26 mouse cellular contexts compared by ENCODE assay signal in genomic region chr4:70463302-70463701, GRCm38 (mm10). TPM values are rescaled to one million over a fixed set of nuclear protein-coding genes. Genes with fewer than 3 reads are reported as not detected.
DNase-seq lines count a peak whose midpoint lies in the region; ATAC-seq and TF ChIP-seq lines count a peak whose summit lies in the region.
"Had no signal": no experiment of that assay in that cellular context is flagged by ENCODE, and none has a peak within 500 bp of the region (broad histone marks: within the 10 kb centered on the region; RNA-seq: fewer than 3 reads in every experiment).

No protein-coding gene starts in this region.

- peak; percentile 42 for ATAC-seq in forebrain, postnatal 0 days
- no peak for ATAC-seq in limb, embryonic 12.5 days (ENCODE audit: insufficient number of reproducible peaks, insufficient read depth, low FRiP score, low TSS enrichment, low read depth)
- ATAC-seq in intestine, embryonic 16.5 days: no peak
- ATAC-seq: activated CD4-positive, CD25-positive, alpha-beta regulatory T cell, adult 4 months; CD4-positive, CD25-positive, alpha-beta regulatory T cell, adult 4 months; forebrain, embryonic 13.5 days; forebrain, embryonic 15.5 days; Patski had no signal

- no peak overlapping the region for H3K4me2 ChIP-seq in forebrain, postnatal 0 days (ENCODE audit: low read depth)
- H3K4me2 ChIP-seq in limb, embryonic 12.5 days: no peak overlapping the region
- no peak overlapping the region for H3K4me2 ChIP-seq in intestine, embryonic 16.5 days (ENCODE audit: low read depth, low read length)
- H3K4me2 ChIP-seq: embryonic facial prominence, embryonic 12.5 days; forebrain, embryonic 13.5 days; forebrain, embryonic 15.5 days had no signal

- H3K4me1 ChIP-seq in forebrain, postnatal 0 days (ENCODE audit: insufficient read depth): no peaks in the 10 kb centered on the region
- H3K4me1 ChIP-seq in forebrain, embryonic 10.5 days: no peaks in the 10 kb centered on the region
- H3K4me1 ChIP-seq in limb, embryonic 12.5 days (replicated peaks): no peaks in the 10 kb centered on the region
- H3K4me1 ChIP-seq in limb, embryonic 10.5 days: no peaks in the 10 kb centered on the region
- H3K4me1 ChIP-seq in intestine, embryonic 16.5 days (ENCODE audit: control insufficient read depth, insufficient read depth, low read length): no peaks in the 10 kb centered on the region
- H3K4me1 ChIP-seq: embryonic facial prominence, embryonic 10.5 days; embryonic facial prominence, embryonic 12.5 days; forebrain, embryonic 13.5 days had no signal

- no peaks in the 10 kb centered on the region for H3K36me3 ChIP-seq in forebrain, postnatal 0 days (ENCODE audit: insufficient read depth)
- peaks cover 7% of the 10 kb centered on the region for H3K36me3 ChIP-seq in forebrain, embryonic 10.5 days (replicated peaks)
- H3K36me3 ChIP-seq in limb, embryonic 12.5 days: 0 out of 2 replicates have a peak, but pooled peaks cover 4% of the 10 kb centered on the region
- H3K36me3 ChIP-seq in limb, embryonic 10.5 days: no peaks in the 10 kb centered on the region
- no peaks in the 10 kb centered on the region for H3K36me3 ChIP-seq in intestine, embryonic 16.5 days (ENCODE audit: control insufficient read depth, insufficient read depth, low read length)
- H3K36me3 ChIP-seq: embryonic facial prominence, embryonic 12.5 days; forebrain, embryonic 15.5 days; G1E had no signal

- H3K4me3 ChIP-seq in forebrain, postnatal 0 days (ENCODE audit: low read depth, low read length): no peak overlapping the region
- no peak overlapping the region for H3K4me3 ChIP-seq in forebrain, embryonic 10.5 days
- no peak overlapping the region for H3K4me3 ChIP-seq in layer of hippocampus, adult 2 months
- H3K4me3 ChIP-seq in limb, embryonic 12.5 days (replicated peaks): no peak overlapping the region
- no peak overlapping the region for H3K4me3 ChIP-seq in limb, embryonic 10.5 days
- H3K4me3 ChIP-seq in intestine, embryonic 16.5 days (ENCODE audit: low read length): no peak overlapping the region
- H3K4me3 ChIP-seq: embryonic facial prominence, embryonic 10.5 days; embryonic facial prominence, embryonic 12.5 days; forebrain, embryonic 13.5 days; forebrain, embryonic 15.5 days had no signal

- TF ChIP-seq CTCF in forebrain, postnatal 0 days (IDR thresholded peaks at IDR 0.05; ENCODE audit: low read depth): no peak
- TF ChIP-seq CTCF in layer of hippocampus, adult 2 months (conservative IDR thresholded peaks at IDR 0.05): peak; percentile 52

- DNase-seq in forebrain, postnatal 0 days: no peak
- no peak for DNase-seq in forebrain, embryonic 10.5 days (ENCODE audit: extremely low spot score, low spot score)
- no peak for DNase-seq in layer of hippocampus, adult 2 months (ENCODE audit: low spot score in 2 of 2)
- no peak for DNase-seq in layer of hippocampus, adult 9-11 months
- DNase-seq in limb, embryonic 10.5 days (ENCODE audit: low spot score): no peak
- peak; percentile 18 for DNase-seq in adipocyte (ENCODE audit: low spot score)
- DNase-seq: adrenal gland, adult 2 months; adrenal gland, postnatal 10 days; adrenal gland, postnatal 25 days; B cell, adult 2 months; cerebellum, adult 11-12 months; cerebellum, adult 2 months; cerebellum, adult 9-10 months; cerebellum, postnatal 10 days; cerebellum, postnatal 25 days had no signal

- H3K9ac ChIP-seq in forebrain, postnatal 0 days: no peak overlapping the region
- H3K9ac ChIP-seq in limb, embryonic 12.5 days (replicated peaks): no peak overlapping the region
- no peak overlapping the region for H3K9ac ChIP-seq in intestine, embryonic 16.5 days (ENCODE audit: low read depth, low read length)
- H3K9ac ChIP-seq: embryonic facial prominence, embryonic 12.5 days; forebrain, embryonic 13.5 days; forebrain, embryonic 15.5 days had no signal

- 61% methylated on average over 2 of the region's 2 CpGs for WGBS in forebrain, postnatal 0 days
- WGBS in forebrain, embryonic 10.5 days: 86% methylated on average over 2 of the region's 2 CpGs
- WGBS in limb, embryonic 12.5 days: 87% methylated on average over 2 of the region's 2 CpGs
- 88% methylated on average over 2 of the region's 2 CpGs for WGBS in limb, embryonic 10.5 days
- WGBS in intestine, embryonic 16.5 days: 83% methylated on average over 2 of the region's 2 CpGs

- no peak overlapping the region for H3K27ac ChIP-seq in forebrain, postnatal 0 days (ENCODE audit: low read depth, low read length)
- no peak overlapping the region for H3K27ac ChIP-seq in forebrain, embryonic 10.5 days
- H3K27ac ChIP-seq in layer of hippocampus, adult 2 months: peak overlapping the region; percentile 78
- 0 out of 2 replicates have a peak overlapping the region, but pooled peaks have one; percentile 31 for H3K27ac ChIP-seq in limb, embryonic 12.5 days
- H3K27ac ChIP-seq in limb, embryonic 10.5 days: no peak overlapping the region
- no peak overlapping the region for H3K27ac ChIP-seq in intestine, embryonic 16.5 days (ENCODE audit: low read length)
- H3K27ac ChIP-seq: embryonic facial prominence, embryonic 10.5 days; embryonic facial prominence, embryonic 12.5 days; forebrain, embryonic 13.5 days; forebrain, embryonic 15.5 days had no signal

- H3K9me3 ChIP-seq in forebrain, postnatal 0 days (ENCODE audit: low read length): no peaks in the 10 kb centered on the region
- H3K9me3 ChIP-seq in forebrain, embryonic 10.5 days: no peaks in the 10 kb centered on the region
- H3K9me3 ChIP-seq in limb, embryonic 12.5 days: no peaks in the 10 kb centered on the region
- no peaks in the 10 kb centered on the region for H3K9me3 ChIP-seq in limb, embryonic 10.5 days (replicated peaks)
- no peaks in the 10 kb centered on the region for H3K9me3 ChIP-seq in intestine, embryonic 16.5 days (ENCODE audit: control insufficient read depth, low read length)
- H3K9me3 ChIP-seq: embryonic facial prominence, embryonic 10.5 days; embryonic facial prominence, embryonic 12.5 days; forebrain, embryonic 13.5 days; forebrain, embryonic 15.5 days; G1E had no signal

- no peaks in the 10 kb centered on the region for H3K27me3 ChIP-seq in forebrain, postnatal 0 days (ENCODE audit: insufficient read depth, low read length)
- no peaks in the 10 kb centered on the region for H3K27me3 ChIP-seq in forebrain, embryonic 10.5 days (ENCODE audit: poor library complexity, severe bottlenecking)
- H3K27me3 ChIP-seq in limb, embryonic 12.5 days: no peaks in the 10 kb centered on the region
- no peaks in the 10 kb centered on the region for H3K27me3 ChIP-seq in limb, embryonic 10.5 days (ENCODE audit: low read depth, poor library complexity, severe bottlenecking)
- H3K27me3 ChIP-seq in intestine, embryonic 16.5 days (replicated peaks; ENCODE audit: control insufficient read depth, insufficient read depth, low read length): no peaks in the 10 kb centered on the region
- H3K27me3 ChIP-seq: CH12.LX; embryonic facial prominence, embryonic 12.5 days; forebrain, embryonic 13.5 days; forebrain, embryonic 15.5 days; Patski had no signal

RNA-seq across cellular contexts. Expression of gene Cdk5rap2, which starts 53.1 kb away (rescaled TPM):
- total RNA-seq in forebrain, postnatal 0 days (2014; rRNA removed): 9.5 and 16.7 TPM in 2 replicates
- 5.6 and 6.1 TPM in 2 replicates for polyA plus RNA-seq in forebrain, postnatal 0 days (2015; fragmentation: Nextera tagmentation; extraction: Ambion mirVana)
- 25.1 and 25.6 TPM in 2 replicates for polyA plus RNA-seq in forebrain, embryonic 10.5 days (2016; fragmentation: Nextera tagmentation; extraction: Ambion mirVana)
- total RNA-seq in layer of hippocampus, adult 2 months (2021): 10 to 100 TPM; 11.8 to 13.9 TPM
- polyA plus RNA-seq in limb, embryonic 12.5 days (2016; fragmentation: Nextera tagmentation; extraction: Ambion mirVana): 33.7 and 34.4 TPM in 2 replicates
- 25.3 and 31.6 TPM in 2 replicates for polyA plus RNA-seq in limb, embryonic 10.5 days (2016; fragmentation: Nextera tagmentation; extraction: Ambion mirVana)
- 8.5 and 8.6 TPM in 2 replicates for polyA plus RNA-seq in intestine, embryonic 16.5 days (2015; fragmentation: Nextera tagmentation; extraction: Ambion mirVana)

Comparison
In these comparisons a context has a peak if more than half of its experiments do, and no peak if none do; other contexts are left out.
1. H3K27ac ChIP-seq: peak in layer of hippocampus, adult 2 months (single experiment) and limb, embryonic 12.5 days (single experiment); none in forebrain, postnatal 0 days (single experiment), forebrain, embryonic 10.5 days (single experiment), limb, embryonic 10.5 days (single experiment) and intestine, embryonic 16.5 days (single experiment).